Mouse (Mus musculus): Measurements from ENCODE around the gene Meis2. TPM values are rescaled to one million over a fixed set of nuclear protein-coding genes. Genes with fewer than 3 reads are reported as not detected.

Gene Meis2
- total RNA-seq, 2 experiments from 2014 or later: 0.84 to 1.3 TPM

DNA sequence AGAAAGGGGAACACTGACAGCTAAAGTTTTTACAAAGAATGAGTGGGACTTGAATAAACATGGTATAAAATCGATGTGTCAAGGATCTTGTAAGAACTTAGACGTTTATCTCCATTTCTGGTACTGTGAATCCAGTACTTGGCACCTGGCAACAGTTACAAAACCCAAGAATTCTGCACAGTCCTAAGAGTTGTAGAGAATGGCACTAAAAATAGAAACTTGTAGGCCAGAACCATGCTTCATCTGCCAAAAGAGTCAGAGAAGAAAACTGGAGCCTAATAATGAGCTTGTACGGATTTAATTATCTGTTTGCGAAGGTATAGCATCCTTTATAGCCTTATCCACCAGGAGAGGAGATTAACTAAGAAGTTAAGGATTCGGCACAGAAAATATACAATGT, 42.8 kb downstream of the Meis2 start:
- Histone ChIP-seq H3K27ac (no peak overlapping the region), H3K4me3 (no peak overlapping the region)
- intact Hi-C loops (cut with DNase I): no loop called here
- TF ChIP-seq CTCF (IDR thresholded peaks at IDR 0.05): no peak
- DNase-seq: no peak

DNA sequence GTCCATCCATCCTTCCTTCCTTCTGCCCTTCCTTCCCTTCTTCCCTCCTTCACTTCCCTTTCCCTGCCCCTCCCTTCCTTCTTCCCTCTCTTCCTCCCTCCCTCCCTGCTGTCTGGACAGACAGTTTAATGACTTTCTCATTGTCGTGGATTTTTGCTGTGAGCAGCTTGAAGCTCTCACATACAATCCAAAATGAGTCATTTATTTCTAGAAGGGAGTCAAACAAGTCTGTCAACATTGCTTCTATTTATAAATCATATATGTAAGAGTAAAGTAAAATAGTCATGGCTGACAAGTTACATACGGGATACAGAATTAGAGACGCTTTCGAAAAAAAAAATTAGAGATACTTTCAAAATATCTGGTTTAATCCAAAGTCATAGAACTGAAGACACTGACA, 43.7 kb downstream of the Meis2 start:
- no peak for DNase-seq
- TF ChIP-seq CTCF (IDR thresholded peaks at IDR 0.05): no peak
- H3K4me3 ChIP-seq: no peak overlapping the region
- intact Hi-C loops (cut with DNase I): no loop called here
- H3K27ac ChIP-seq: no peak overlapping the region

DNA sequence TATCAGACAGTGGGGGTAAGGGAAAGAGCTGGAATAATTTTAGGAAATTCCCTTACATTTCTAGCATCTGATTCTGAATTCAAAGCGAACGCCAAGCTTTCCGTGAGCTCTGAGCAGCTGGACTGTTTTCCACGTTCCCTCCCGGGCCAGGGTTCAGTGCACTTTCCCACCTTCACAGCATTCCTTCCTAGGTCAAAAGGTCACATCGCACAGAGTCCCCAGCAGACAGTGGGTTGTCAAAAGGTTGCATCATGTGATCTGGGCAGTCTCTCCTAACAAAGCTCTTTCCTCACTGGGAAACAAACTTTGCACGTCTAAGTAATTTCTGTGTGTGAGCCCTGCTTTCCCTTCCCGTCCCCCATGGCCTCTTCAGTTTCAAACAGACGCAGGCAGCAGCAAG, 44.6 kb downstream of the Meis2 start:
- TF ChIP-seq CTCF (IDR thresholded peaks at IDR 0.05): no peak
- DNase-seq: no peak
- H3K27ac ChIP-seq: no peak overlapping the region
- no peak overlapping the region for H3K4me3 ChIP-seq
- intact Hi-C loops (cut with DNase I): no loop called here

DNA sequence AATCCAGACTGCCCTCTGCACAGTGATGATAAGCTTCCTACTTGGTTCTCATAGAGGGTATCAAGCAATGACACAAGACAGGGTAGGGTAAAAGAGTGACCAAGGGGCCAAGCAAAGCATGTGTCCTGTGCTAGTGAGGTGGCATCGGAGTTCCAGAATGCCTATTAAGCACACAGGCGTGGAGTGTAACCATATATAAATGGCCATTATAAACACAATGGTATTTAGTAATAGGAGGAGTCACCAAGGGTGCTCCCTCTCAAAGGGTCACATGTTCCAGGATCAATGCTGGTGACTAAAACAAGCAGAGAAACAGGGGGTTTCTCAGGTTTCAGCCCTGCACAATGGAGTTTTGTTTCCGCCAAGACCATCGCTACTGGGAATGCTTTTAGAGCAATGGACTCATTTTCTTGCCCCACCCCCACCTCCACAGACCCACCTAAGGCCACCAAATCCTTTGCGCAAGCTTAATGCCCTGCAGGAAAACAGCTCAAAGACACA, 45.1 kb downstream of the Meis2 start:
- TF ChIP-seq CTCF (IDR thresholded peaks at IDR 0.05): no peak
- Histone ChIP-seq H3K4me3 (no peak overlapping the region), H3K27ac (no peak overlapping the region)
- intact Hi-C loops (cut with DNase I): no loop called here
- no peak for DNase-seq

DNA sequence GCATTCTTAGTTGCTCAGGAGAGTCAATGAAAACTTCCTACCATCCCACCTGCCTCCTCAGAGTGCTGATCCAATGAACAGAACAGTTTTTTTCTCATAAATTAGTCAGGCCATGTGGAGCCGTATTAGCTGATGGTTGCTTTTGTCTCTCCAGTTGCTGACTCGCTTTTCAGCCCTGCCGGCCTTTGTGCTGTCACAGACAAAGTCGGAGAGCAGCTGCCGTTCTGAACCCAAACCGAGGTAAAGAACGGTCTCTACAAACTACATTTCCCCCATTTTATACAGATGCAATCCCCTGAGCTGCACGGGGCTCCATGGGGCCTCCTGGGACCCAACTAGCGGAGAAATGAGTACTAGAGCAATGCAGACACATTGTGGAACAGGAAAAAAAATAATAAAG, 45.7 kb downstream of the Meis2 start:
- H3K4me3 ChIP-seq: no peak overlapping the region
- no peak for TF ChIP-seq CTCF (IDR thresholded peaks at IDR 0.05)
- H3K27ac ChIP-seq: no peak overlapping the region
- no peak for DNase-seq
- intact Hi-C loops (cut with DNase I): no loop called here

DNA sequence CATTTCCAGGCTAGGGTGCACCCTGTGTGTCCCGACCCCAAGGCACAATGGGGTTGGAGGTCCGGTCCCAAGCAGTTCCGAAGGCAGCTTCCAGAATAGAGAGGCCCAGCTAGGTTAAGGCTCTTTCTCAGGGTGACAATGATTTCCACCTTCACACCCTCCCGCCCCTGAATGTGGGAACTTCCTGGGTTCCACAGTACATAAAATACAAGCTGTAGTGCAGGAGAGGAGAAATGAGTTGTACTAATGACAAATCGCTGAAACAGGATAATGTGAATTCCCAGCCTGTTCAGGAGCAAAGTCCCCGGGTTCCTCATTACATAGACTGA, 46.2 kb downstream of the Meis2 start:
- no peak for TF ChIP-seq CTCF (IDR thresholded peaks at IDR 0.05)
- intact Hi-C loops (cut with DNase I): no loop called here
- Histone ChIP-seq H3K4me3 (no peak overlapping the region), H3K27ac (no peak overlapping the region)
- DNase-seq: no peak

DNA sequence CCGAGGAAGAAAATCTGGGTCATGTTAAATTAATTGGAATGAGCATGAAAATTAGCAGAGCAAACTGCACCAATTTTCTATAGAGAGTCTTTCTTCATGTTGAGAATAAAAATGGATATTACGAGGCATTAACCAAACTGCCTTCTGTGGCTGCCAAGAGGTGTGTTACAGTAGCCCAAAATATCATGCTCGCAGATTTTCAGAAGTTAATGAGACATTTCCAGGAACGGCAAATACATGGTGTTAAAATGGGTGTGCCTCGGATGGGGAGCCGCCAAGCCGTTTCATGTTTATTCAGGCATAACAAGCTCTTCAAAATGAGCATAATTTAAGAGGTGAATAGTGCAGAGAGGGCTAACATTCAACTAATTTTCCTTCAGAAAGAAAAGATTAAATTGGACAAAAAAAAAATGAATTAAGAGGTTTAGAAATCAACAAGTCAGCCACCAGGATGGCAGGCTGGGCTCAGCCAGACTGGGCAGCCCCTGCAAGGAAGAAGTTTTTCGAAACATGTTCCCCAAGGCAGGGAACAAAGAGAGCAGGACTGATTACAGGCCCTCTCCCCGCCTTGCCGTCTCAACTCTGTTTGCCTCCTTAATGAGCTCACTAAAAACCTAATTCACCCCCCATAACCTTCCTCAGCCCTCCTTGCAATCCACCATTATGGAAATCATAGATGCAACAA, 46.7 kb downstream of the Meis2 start:
- no peak for TF ChIP-seq CTCF (IDR thresholded peaks at IDR 0.05)
- intact Hi-C loops (cut with DNase I): no loop called here
- no peak for DNase-seq
- H3K4me3 ChIP-seq: no peak overlapping the region
- H3K27ac ChIP-seq: no peak overlapping the region

DNA sequence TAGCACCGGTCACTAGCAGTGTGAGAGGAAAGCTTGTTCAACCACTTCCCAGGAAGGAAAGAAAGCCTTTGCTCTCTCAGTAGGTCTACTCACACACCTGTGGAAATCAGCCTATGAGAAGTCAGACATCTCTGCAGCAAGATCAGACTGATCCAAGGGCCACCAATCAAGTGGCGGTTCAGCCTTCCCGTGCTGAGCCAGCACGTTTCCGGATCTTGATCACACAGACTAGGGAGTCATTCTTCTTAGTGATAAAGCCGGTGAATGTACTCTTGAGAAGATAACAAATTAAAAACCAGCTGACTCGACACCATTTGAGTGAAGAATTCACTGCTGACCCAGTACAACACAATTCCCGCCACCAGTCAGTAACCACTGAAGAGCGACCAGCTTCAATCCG, 50.1 kb downstream of the Meis2 start:
- DNase-seq: no peak
- Histone ChIP-seq H3K27ac (no peak overlapping the region), H3K4me3 (no peak overlapping the region)
- TF ChIP-seq CTCF (IDR thresholded peaks at IDR 0.05): no peak
- intact Hi-C loops (cut with DNase I): no loop called here

DNA sequence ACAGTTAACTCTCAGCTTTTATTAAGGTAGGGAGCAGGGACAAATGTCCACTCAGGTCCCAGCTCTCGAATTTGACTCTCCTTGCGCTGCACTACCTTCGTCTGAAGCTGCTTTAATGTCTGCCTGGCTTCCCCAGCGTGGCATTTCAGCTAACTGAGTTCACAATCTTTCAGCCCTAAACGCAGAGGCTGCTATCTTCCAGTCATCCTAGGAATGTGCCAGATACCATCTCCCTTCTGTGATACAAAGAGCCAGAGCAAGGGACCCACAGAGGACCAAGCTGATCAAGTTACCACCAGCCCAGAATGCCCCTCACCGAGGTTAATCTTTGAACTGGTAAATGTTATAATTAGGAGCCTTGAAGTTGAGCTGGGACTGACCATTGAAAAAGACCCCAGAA, 55.2 kb downstream of the Meis2 start:
- TF ChIP-seq CTCF (IDR thresholded peaks at IDR 0.05): no peak
- DNase-seq: no peak
- intact Hi-C loops (cut with DNase I): no loop called here
- H3K27ac ChIP-seq: no peak overlapping the region
- H3K4me3 ChIP-seq: no peak overlapping the region

DNA sequence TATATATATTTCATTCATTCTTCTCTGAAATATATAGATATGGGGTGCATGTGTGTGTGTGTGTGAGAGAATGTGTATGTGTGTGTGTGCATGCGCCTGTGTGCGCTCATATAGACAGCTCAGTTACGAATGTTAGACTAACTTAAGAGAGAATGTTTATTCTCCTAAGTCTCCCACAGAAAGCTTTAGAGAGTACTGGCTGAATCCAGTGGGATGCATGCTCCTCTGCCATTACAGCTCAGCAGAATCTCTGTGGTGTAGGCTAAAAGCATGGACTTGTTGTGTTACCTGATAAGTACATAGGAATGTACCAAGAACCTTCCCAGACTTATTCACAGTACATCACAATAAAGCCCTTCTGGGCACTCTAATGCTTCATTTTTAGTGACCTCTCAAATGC, 55.6 kb downstream of the Meis2 start:
- Histone ChIP-seq H3K27ac (no peak overlapping the region), H3K4me3 (no peak overlapping the region)
- TF ChIP-seq CTCF (IDR thresholded peaks at IDR 0.05): no peak
- no peak for DNase-seq
- intact Hi-C loops (cut with DNase I): no loop called here

DNA sequence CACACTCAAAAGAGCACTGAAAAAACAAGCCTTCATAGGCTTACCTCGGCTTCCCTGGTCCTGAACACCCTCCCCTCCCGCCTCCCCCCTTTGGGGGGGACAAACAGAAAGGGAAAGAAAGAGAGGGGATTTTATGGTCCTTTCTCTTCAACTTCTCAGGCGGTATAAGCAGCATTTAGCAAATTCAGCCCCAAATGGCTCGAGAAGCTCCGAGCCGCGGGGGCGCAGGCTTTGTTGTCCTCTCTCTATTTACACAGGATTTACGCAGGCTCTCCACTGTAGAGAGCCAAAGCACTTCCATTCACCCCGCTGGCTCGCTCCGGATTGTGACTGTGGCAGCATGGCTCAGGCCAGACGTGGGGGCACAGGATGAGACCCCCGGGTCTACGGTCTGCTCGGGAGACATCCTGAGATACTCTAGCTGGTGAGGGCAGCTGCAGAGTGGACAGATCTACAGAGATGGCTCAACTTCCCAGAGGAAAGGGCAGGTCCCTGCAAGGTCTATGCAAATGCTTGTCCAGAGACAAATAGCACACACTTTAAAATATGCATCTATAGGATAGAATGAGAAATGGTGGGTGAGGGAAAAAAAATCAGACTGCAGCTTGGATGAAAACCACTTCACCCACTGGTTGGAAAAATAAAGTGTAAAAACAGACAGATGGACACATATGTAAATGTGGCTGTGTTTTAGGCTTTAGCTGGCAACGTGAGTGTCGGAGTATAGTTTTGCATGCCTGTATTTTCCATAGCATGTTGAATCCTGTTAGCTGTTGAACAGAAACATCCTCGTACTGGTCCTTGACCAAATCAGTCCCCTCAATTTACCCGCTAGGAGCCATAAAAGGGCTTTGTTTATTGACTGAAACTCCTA, 56.3 kb downstream of the Meis2 start:
- H3K27ac ChIP-seq: no peak overlapping the region
- TF ChIP-seq CTCF (IDR thresholded peaks at IDR 0.05): no peak
- DNase-seq: no peak
- no peak overlapping the region for H3K4me3 ChIP-seq
- intact Hi-C loops (cut with DNase I): no loop called here

DNA sequence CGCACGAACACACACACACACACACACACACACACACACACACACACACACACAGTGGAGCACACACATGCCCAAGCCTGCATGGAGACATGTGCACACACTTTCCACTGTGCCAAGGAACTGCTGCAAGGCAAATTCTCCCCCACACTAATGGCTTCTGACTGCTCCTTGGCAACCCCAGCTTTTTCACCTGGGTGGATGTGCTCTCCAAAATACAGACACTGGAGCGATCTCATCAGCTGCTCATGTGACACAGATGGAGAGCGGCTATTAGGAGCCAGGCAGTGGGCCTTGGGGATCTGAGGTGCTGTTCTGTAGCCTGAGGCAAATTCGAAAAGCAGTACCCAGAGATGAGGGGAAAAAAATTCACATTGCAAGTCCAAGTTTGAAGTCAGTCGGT, 63.3 kb downstream of the Meis2 start:
- no peak for TF ChIP-seq CTCF (IDR thresholded peaks at IDR 0.05)
- DNase-seq: no peak
- Histone ChIP-seq H3K27ac (no peak overlapping the region), H3K4me3 (no peak overlapping the region)
- intact Hi-C loops (cut with DNase I): no loop called here

DNA sequence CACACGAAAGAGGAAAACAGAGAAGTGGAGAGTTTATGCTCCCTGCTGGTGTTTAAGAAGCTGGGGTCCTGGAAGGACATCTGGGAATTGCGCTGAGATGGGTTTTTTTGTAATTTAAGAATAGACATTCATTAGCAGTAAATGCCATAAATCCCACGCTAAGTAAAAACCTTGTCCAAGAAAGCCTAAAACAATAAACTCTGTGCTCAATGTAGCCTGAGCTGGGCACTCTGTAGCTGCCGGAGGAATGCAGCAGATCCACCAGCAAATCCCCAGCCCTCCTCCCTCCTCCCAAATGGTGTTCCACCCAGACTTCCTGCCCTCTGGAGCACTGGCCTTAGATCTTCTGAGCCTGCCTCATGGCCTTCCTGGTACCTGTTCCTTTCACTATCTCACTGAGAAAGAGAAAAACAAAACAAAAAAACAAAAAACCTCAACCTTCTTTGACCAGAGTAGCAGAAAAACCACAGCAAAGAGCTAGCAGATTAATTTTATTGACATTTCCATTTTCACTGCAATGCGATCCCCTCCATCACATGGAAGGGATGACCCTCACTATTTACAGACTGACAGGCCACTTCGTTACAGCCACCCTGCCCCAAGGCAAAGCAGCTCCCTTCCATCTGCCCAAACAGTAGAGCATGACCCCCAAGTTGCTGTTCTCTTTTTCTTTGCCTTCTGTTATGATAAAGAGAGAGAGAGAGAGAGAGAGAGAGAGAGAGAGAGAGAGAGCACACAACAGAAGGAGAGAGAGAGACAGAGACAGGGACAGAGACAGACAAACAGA, 64.1 kb downstream of the Meis2 start:
- no peak for DNase-seq
- TF ChIP-seq CTCF (IDR thresholded peaks at IDR 0.05): no peak
- Histone ChIP-seq H3K27ac (no peak overlapping the region), H3K4me3 (no peak overlapping the region)
- intact Hi-C loops (cut with DNase I): no loop called here

Measured in gastrocnemius, adult 2 months (tissue).